Mouse (Mus musculus) spleen, embryonic (tissue): ENCODE results near the gene Dock8.

ENCODE experiments used
- CTCF ChIA-PET: fragments of 350-600 bp; sonication (Branson Sonifier 250); formaldehyde crosslinking; loops from one replicate; lab custom pipeline; 2022; lab: Charles Lee

Gene Dock8

DNA sequence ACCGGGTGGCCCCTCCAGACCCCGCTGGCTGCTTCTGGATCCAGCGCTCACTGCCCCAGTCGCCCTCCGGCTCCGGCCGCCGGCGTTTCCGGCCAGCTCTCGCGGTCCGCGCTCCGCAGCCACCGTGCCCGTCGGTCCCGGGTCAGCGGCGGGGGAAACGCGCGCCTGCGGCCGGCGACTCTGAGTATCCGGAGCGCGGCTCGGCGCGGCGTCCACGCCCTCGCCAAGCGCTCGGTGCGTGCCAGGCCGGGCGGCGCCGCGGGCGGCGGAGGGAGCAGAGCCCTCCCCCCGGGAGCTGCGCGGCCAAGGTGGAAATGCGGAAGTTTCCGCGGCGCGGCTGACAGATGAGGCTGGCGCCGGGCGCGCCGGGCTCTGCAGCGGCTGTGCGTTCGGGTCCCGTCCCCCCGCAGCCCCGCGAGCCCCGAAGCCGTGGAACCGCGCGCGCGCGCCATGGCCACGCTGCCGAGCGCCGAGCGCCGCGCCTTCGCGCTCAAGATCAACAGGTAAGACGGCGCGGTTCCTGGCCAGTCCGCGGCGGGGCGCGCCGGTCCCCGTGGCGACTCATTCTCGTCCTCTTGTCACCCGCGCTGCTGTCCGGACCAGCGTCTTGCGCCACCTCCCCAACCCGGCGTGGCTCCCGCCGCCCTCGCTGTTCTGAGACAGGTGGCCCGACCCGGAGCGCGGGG lies at the start of gene Dock8:
TSS of gene Dock8 (plus strand) at position 334 of the 686 bp plus-strand sequence.
- CTCF ChIA-PET = interaction anchor here (1.0 kb wide), 1 partner anchor 39 kb away, joined by 3 read pairs; no protein-coding TSS in a partner anchor

DNA sequence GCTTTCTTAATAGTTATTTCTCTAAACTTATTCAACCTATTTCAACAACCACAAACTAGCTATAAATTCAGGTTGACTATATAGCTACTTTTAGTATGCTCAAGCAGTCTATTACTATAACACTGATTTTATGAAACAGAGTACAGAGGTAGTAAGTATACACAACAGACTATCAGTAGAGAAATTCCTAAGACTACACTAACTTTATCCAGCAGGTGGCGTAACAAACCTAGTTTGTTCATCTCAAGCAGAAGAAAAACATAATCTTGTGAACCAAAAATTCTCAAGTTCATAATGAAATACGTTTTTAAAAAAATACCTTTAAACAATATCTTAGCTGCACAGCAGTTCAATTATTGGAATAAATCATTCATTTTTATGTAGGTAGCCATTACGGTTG lies 40.8 kb upstream of the Dock8 start:
- CTCF ChIA-PET = interaction anchor here (0.7 to 1.4 kb wide), 2 partner anchors 8 to 149 kb away, joined by 3 to 15 read pairs; no protein-coding TSS in a partner anchor

DNA sequence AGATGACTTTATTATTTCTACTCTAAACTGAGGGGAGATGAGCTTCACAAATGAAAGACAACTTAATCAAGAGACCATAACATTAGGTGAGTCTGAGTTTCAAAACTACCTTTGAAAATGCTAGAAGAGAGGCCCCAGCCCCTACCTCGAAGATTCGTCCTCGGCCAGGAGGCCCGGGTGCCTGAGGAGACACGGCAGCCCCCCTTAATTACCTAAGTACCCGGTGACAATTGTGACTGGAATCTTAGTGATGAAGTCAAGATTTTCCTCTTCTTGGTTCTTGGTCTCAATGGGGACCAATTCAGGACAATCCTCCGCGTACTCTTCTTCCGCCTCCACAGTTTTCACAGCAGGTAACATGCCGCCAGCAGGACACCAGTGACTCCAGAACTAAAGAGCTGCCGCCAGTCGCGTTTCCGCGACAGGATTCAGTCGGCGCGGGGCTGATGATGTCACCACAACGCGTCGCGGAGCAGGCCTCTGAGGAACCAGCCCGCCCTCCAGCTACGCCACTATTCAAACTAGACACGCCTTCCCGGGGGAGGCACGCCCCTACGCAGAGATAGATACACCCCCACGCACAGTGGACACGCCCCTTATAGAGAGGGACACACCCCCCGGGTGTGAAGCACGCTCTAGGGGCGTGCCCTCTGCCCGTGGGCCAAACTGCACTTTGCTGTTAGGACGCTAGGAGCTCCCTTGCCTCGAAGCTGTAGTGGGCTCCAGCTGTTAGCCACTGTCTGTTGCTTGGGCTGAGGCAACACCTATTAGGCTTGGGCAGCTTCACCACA lies 38.0 kb upstream of the Dock8 start, which contains the start of gene Cbwd1:
TSS of gene Cbwd1 (minus strand) at position 439 of the 791 bp plus-strand sequence.
- CTCF ChIA-PET = interaction anchor here (0.6 to 0.9 kb wide), 3 partner anchors 14 to 416 kb away, joined by 3 to 9 read pairs (median 3); partner anchors contain the start of gene Dock8

DNA sequence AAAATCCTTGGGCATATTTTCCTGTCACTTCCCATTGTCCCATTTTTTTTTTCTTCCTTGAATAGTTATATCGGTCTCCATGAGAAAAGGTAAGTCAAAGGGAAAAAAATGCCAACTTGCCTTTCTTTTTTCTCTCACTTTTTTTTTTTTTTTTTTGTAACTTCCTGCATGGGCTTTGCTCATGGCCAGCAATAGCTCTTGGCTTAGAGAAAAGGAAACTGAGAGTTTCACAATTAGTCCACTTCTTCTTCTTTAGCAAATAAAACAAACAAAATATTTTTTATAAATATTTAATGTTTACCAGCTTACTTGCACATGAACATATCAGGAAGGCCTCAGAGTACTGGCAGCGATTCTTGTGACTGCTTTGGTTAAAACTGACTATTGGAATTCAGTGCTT lies 33.1 kb upstream of the Dock8 start:
- CTCF ChIA-PET = interaction anchor here (0.7 kb wide), 1 partner anchor 125 kb away, joined by 9 read pairs; no protein-coding TSS in a partner anchor

DNA sequence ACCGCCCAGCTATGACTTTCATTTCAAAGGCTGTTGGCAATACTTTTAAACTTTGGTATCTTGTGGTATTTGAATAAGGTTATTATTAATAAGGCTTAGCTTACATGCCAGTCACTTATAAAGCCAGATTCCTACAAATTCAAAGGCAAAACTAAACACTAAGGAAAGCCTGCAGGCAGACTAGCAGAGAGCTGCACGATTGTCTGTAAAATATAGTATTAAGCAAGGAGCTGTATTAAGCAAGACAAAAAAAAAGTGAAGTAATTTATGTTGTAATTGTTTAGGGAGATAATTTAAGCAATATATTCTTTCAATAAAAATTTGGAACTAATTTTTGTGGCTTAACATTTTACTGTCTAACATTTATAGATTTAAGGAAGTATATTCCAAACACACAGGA lies 32.4 kb upstream of the Dock8 start:
- CTCF ChIA-PET = no interaction called here

DNA sequence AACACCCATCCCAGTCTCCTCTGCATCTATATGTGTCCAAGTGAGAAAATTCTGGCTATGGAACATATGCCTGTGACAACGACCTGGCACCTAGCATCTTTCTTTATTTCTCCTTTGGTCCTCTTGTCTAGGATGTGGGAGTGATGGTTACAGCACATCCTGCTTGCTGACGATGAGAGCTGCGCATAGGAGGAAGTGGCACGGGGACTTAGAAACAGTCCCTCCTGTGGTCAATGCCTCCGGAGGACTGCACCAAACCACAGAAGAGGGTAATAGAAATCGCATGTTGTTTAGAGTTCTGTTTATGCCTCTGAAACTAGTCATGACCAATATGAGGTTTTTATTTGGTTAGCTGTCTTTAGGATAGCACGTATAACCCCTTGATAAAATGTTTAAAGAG lies 28.0 kb upstream of the Dock8 start:
- CTCF ChIA-PET = interaction anchor here (0.5 kb wide), 1 partner anchor 351 kb away, joined by 6 read pairs; no protein-coding TSS in a partner anchor

DNA sequence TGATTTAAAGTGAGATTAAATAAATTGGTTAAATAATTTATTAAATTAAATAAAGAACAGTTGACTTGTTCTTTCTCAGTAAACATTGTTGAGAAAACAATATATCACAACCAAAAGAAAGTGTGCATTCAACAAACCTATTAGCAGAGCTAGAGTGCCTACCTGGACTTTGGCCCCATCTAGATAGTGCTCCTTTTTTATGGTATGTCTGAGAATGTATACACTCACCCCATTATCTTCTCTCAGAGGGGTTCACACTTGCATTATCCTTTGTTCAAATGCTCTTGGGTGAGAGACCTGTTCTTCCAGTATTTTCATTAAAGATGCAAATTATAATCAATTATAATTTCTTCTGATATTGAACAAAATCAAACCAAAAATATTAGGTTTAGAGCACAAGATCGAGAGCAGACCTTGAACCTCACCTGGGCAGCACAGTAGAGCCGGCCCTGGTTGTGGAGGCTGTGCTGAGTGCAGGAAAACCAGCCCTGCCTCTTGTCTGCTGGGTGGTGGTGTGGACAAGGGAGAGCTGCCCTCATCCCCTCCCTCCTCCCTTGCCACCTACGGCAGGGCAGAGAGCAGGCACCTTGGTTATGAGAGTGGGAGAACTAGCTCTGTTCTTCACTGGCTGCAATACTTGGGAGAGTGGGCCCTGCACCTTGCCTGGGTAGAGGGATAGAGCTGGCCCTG lies 26.5 kb upstream of the Dock8 start:
- CTCF ChIA-PET = no interaction called here

DNA sequence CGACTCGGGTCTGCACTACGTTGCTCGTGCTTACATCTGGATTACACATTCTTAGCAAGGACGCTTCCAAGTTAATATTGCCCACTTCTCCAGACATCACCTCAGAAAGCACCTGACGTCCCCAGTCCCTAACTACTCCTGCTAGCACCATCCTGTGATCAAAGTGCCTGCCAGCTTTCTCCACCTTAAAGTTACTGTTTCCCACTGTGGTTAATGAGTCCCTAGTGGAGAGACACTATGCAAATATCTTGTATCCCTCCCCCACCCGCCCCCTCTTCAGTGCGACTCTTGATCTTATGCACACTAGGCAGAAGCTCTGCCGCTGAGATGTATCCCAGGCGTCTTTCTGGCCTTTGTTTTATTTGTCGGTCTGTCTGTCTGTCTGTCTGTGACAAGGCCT lies 21.3 kb upstream of the Dock8 start:
- CTCF ChIA-PET = interaction anchor here (0.6 kb wide), 1 partner anchor 80 kb away, joined by 3 read pairs; no protein-coding TSS in a partner anchor

DNA sequence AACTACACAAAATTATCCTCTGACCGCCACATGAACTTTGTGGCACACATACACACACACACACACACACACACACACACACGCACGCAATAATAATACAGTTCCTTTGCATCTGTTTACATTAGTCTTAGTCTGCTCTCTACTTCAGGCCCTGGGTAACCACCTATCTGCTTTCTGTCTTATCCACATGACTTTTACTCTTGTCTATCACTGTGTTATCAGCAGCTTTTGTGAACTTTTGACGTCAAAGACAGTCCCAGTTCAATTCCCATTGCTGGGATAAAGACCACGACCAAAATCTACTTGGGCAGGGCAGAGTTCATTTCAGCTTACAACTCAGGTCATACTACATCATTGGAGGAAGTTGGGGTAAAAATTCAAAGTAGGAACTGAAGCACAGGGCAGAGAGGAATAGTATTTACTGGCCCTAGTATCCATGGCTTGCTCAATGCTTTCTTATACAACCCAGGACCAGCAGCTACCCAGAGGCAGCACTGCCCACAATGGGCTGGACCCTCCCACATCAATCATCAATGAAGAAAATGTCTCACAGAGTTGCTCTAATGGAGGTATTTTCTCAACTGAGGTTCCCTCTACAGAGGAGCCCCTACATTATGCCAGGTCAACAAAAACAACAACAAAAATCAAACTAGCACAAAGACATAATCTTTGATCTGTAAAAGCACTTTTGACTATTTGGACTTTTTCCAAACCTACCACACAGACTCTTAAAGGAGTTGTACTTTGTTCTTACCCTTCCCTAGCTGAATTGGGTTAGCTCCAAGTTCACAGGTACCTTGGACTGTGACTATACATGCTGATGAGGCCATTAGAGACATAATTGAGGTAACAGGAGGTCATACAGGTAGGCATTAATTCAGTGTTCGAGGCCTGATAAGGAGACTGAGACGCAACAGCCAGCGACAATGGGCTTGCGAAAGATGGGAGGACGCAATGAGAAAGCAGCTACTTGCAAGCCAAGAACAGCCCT lies 20.2 kb upstream of the Dock8 start:
- CTCF ChIA-PET = interaction anchor here (0.6 kb wide), 1 partner anchor 82 kb away, joined by 3 read pairs; no protein-coding TSS in a partner anchor

DNA sequence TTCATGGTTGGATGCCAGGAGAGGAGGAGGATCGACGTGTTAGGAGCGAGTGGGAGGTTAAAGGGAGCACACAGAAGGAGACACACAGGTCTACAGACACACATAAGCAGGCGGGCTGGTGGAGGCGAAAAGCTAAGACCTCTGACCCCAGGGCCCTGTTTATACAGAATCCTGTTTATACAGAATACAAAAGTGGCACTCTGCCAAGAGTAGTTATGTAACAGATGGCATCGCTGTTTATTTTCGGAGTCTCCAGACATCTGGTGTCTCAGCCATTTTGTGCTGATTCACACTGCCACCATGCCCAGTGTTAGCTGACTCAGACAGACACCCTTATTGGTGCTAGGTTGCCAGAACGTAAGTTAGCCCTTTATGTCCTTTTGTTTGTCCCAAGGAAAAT lies 18.0 kb upstream of the Dock8 start:
- CTCF ChIA-PET = no interaction called here

DNA sequence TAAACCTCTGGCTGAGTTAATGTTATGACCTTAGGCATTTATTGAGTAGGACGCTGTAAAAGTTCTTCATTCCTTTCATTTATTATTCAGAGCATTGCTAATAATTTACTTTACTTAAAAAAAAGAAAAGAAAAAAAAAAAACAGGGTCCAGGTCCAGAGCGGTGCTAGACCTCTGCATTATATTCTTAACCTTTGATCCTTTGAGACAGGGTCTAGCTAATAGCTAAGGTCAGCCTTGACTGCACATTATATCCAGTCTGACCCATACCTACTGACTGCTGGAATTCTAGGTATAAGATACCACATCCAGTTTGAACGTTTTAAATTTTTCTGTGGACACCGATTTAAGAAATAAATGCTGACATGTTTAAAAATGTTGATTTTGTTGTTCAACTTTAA lies 16.3 kb upstream of the Dock8 start:
- CTCF ChIA-PET = no interaction called here

DNA sequence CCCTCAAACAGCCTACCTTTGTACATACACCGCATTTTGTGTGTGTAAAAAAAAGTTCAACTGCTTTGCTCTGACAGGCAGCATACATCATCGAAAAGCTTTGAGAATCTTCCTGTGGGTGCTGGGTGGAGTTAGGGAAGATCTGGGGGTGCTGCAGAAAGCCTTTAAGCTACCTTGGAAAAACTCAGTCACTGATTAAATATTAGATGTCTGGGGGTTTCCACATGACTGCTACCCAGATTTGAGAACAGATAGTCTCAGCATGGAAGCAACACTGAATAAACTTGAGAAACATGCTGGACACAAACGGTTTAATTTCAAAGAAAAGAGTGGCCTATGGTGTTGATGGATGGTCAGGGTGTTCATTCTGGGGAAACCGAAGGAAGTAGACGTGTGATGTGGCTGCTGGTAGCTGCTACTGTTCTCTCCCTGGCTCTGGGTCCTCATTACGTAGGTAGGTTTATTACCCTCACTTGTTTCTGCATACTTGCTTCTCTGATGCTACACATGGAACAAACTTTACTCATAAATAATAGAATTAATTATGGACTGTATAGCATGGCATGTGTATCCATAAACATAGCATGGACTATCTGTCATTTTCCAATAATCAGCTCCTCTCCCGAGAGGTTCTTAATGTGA lies 15.4 kb upstream of the Dock8 start:
- CTCF ChIA-PET = no interaction called here

DNA sequence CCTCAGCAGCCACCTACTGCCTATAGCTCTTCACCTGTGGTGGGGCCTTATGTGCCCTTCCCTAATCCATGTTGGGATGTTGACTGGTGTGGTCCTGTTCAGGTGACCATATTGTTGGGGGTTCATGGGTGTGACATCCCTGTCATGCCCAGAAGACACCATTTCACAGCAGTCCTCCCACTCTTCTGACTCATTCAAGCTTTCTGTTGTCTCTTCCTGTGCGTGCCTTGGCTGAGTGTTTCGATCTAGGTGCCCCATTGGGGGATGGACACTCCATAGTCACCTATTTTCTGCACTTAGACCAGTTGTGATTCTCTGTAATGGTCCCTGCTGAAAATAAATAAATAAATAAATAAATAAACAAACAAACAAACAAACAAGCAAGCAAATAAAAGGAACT lies 14.3 kb upstream of the Dock8 start:
- CTCF ChIA-PET = no interaction called here

DNA sequence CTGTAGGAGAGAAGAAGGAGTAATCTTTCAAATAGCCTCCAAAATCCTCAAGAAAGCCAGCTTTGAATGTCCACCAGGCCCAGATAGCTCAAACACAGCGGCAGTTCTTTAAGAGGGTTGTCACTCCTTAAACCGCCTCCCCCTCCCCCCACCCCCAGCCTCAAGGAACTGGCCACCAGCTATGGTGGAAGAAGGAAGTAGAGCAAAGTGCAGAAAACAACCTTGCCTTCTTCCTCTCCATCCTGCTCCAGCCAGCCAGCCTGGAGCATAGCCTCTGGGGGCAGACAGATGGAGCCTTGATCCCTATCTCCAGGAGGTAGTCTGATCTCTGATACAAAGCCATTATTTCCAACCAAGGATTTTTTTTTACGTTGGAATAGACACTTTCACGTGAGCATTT lies 12.0 kb upstream of the Dock8 start:
- CTCF ChIA-PET = no interaction called here

DNA sequence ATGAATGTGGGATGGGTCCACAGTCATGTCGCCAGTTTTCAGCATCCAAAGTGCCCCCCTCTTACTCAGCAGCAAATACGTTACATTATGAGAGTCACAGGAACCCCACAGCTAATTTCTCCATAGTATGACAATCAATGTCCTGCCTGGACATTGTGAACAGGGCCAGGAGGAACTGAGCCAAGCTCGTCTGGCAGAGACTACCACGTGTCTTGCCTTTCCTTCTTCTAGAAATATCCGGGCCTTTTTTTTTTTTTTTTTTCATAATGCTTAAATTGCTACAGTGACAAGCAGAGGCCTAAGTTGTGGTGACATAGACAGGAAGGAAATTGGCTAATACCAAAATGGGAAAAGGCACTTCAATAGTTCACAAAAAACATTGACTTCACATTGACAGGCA lies 10.5 kb upstream of the Dock8 start:
- CTCF ChIA-PET = no interaction called here

DNA sequence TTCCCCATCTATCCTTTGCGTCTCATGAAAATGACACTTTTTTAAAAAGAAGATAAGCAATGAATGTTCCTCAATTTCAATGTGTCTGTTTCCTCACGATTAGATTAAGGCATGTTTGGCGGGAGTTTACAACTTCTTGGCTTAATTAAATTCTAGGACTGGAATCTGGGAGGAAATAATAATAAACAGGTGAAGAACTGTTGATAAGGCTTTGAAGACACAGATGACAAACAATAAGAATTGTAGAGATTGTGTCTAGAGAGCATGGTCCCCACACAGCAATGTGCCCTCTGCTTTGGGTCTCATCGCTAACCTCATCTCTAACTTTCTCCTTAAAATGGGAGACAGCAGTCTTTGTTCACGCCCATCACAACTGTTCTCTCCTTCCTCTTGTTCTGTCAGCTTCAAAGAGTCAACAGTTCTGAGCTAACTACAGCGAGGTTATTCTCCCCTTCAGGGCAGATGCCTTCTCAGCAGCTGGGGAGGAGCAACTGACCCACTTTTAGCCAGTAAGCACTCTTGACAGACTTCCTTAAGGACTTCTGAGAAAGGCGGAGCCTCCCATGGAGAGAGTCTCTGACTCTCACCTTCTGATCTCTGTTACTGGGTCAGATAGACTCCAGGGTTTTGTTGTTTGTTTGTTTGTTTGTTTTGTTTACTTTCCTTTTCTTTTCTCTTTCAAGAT lies 9.1 kb upstream of the Dock8 start:
- CTCF ChIA-PET = no interaction called here

DNA sequence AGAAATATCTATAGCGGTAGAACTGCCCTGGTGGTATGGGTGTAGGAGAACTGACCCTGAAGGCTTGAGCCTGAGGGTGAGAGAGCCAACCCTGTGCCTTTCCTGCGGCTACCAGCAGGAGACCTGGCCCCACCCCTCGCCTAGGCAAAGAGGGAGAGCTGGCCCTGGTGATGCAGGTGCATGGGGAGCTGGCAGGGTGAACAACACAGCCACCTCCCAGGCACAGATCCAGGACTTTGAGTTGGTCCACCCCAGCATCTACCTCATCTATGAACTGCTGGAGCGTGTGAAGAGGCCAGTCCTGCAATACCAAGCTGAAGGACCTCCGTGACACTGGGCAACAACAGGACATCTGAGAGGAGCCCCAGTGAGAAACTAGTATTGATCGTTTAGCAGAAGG lies 5.8 kb upstream of the Dock8 start:
- CTCF ChIA-PET = interaction anchor here (0.6 kb wide), 1 partner anchor 370 kb away, joined by 3 read pairs; no protein-coding TSS in a partner anchor

DNA sequence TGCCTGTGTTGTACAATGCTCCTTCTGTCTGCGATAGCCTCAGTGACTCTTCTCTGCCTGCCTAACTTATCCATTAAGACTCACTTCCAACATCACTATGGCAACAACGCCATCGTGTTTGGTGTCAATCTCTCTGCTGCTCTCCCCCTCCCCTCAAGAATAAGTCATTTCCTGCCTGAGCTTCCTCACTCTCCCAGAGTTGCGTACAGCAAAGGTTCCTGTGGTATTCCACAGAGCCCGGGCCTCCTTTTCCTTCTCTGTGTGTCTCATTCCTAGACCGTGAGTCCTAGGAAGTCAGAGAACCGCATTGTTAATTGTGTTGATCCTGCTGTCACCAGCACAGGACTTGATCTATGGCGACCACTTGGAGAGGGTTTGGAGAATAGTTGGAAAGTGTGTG lies 4.4 kb upstream of the Dock8 start:
- CTCF ChIA-PET = no interaction called here
